Mouse (Mus musculus): Measurements from ENCODE around the gene a.
"Not testable (repeated sequence)": the region's sequence is repeated elsewhere in the genome, so short reads cannot be mapped to it uniquely, and the experiment has no call there.

DNA sequence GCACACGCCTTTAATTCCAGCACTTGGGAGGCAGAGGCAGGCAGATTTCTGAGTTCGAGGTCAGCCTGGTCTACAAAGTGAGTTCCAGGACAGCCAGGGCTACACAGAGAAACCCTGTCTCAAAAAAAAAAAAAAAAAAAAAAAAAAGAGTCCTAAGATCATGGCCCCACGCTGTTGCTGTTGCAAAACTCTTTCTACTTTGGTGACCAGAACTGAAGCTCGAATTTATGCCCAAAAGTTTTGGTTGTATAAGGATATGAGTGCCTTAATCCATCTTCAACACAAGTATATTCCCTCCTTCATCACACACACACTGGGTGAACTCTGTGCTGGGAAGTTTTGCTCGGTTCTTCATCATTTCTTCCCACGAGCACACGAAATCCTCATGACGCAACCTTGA is 262.3 kb downstream of the a start:
- not testable (repeated sequence) for TF ChIP-seq USF2 (conservative IDR thresholded peaks at IDR 0.05; ENCODE audit: low read depth, low read length); CTCF (conservative IDR thresholded peaks at IDR 0.05 in 1 of 2, IDR thresholded peaks at IDR 0.05 in 1 of 2; ENCODE audit: low read depth in 2 of 2, low read length in 2 of 2); CHD1 (IDR thresholded peaks at IDR 0.05; ENCODE audit: low read depth, low read length); POLR2A (IDR thresholded peaks at IDR 0.05; ENCODE audit: low read depth, low read length); USF1 (IDR thresholded peaks at IDR 0.05; ENCODE audit: low read depth, low read length); EP300 (IDR thresholded peaks at IDR 0.05; ENCODE audit: low read length); TCF12 (IDR thresholded peaks at IDR 0.05; ENCODE audit: low read depth, low read length); RCOR1 (conservative IDR thresholded peaks at IDR 0.05; ENCODE audit: low read depth, low read length); ZC3H11A (IDR thresholded peaks at IDR 0.05; ENCODE audit: low read depth, low read length); MAFK (IDR thresholded peaks at IDR 0.05; ENCODE audit: insufficient replicate concordance, low read length); RAD21 (IDR thresholded peaks at IDR 0.05; ENCODE audit: low read depth, low read length)

All from CH12.LX (cell line).